Mouse (Mus musculus) heart, adult 2 months (tissue): Measurements from ENCODE around the gene Shld1. TPM values are rescaled to one million over a fixed set of nuclear protein-coding genes. Genes with fewer than 3 reads are reported as not detected.

ENCODE experiments used
- DNase-seq, 2 experiments: peaks; one replicate each; pipeline ENCODE4 v3.0.0; 2021
- H3K27ac ChIP-seq: fragments of 200-600 bp; 2 replicates; pipeline ENCODE4 v1.8.1; 2022
- H3K27me3 ChIP-seq: fragments of 200-500 bp; 2 replicates; pipeline ENCODE4 v1.6.1; 2012; ENCODE audit warnings: mild to moderate bottlenecking, low read length, inconsistent platforms, mixed read lengths; ENCODE audit not compliant: control insufficient read depth, insufficient read depth
- H3K36me3 ChIP-seq: fragments of 200-500 bp; 2 replicates; pipeline ENCODE4 v1.6.1; 2012; ENCODE audit warnings: low read length, inconsistent platforms; ENCODE audit not compliant: control insufficient read depth, insufficient read depth
- H3K4me1 ChIP-seq: fragments of 200-500 bp; 2 replicates; pipeline ENCODE4 v1.6.1; 2011; ENCODE audit warnings: low read length; ENCODE audit not compliant: control insufficient read depth, insufficient read depth
- H3K4me3 ChIP-seq: fragments of 200-600 bp; 2 replicates; pipeline ENCODE4 v1.8.1; 2022
- H3K79me2 ChIP-seq: fragments of 200-500 bp; replicated peaks from 2 replicates; pipeline ENCODE4 v1.6.1; 2012; ENCODE audit warnings: mild to moderate bottlenecking, inconsistent platforms, low read length, moderate library complexity, mixed read lengths; ENCODE audit not compliant: control insufficient read depth, insufficient read depth
- H3K9ac ChIP-seq: fragments of 200-500 bp; 2 replicates; pipeline ENCODE4 v1.6.1; 2012; ENCODE audit warnings: low read depth, mild to moderate bottlenecking, control low read depth, inconsistent platforms, low read length, mixed read lengths
- CTCF ChIP-seq: fragments of 200-600 bp; IDR thresholded peaks from 2 replicates; pipeline ENCODE4 v1.8.1; 2022; ENCODE audit warnings: antibody characterized with exemption, mild to moderate bottlenecking, moderate library complexity
- EP300 ChIP-seq: fragments of 200-500 bp; IDR thresholded peaks from 2 replicates; pipeline ENCODE4 v1.6.1; 2011; ENCODE audit warnings: low read depth, low read length, control low read depth; ENCODE audit not compliant: insufficient read depth
- POLR2A ChIP-seq: fragments of 200-500 bp; IDR thresholded peaks from 2 replicates; pipeline ENCODE4 v1.6.1; 2011; ENCODE audit warnings: mild to moderate bottlenecking, low read depth, low read length, control low read depth; ENCODE audit not compliant: insufficient read depth
- WGBS: fragments of 180-500 bp; shearing (Covaris S2); methylation state at CpG from one replicate; pipeline ENCODE4 v1.1.7; 2018; 5-methylcytosine and 5-hydroxymethylcytosine counted together
- intact Hi-C: fragments of 180-260 bp; cut with DNase I; formaldehyde crosslinking; loops from one replicate; pipeline ENCODE4 v1.15.1; 2025
- polyA plus RNA-seq: library from polyadenylated mRNA; depleted of rRNA; stranded (reverse); fragments of >200 nt; gene quantifications from 2 replicates; pipeline ENCODE4 v1.2.3, GENCODE M21; 2012
- total RNA-seq, 2 experiments: library from RNA; stranded (reverse); gene quantifications; 2 replicates each; pipeline ENCODE4 v1.2.3; 2021

Shld1 gene
- total and polyA plus RNA-seq, 3 experiments: 34.8 to 57.6 (median 37.8) TPM

DNA sequence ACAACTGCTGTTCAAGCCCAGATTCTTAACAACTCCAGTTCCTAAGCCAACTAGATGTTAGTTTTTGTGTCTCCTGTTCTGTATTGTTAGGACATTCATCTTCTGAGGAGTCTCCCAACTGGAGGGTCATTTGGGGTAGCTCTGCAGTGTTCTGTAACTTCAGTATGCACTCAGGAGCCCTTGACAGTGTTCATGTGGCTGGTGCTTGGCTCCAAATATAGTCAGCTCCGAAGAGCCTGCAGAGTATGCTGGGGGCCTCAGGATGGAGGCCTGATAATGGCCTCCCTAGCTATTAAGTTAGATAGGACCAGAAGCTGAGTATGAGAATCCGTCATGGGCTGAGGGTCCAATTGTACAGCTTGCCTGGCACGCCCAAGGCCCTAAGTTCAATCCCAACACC is 7.2 kb downstream of the Shld1 start:
- peak in 1 of 2 experiments; percentile 19 for DNase-seq
- H3K9ac ChIP-seq: no peak overlapping the region

DNA sequence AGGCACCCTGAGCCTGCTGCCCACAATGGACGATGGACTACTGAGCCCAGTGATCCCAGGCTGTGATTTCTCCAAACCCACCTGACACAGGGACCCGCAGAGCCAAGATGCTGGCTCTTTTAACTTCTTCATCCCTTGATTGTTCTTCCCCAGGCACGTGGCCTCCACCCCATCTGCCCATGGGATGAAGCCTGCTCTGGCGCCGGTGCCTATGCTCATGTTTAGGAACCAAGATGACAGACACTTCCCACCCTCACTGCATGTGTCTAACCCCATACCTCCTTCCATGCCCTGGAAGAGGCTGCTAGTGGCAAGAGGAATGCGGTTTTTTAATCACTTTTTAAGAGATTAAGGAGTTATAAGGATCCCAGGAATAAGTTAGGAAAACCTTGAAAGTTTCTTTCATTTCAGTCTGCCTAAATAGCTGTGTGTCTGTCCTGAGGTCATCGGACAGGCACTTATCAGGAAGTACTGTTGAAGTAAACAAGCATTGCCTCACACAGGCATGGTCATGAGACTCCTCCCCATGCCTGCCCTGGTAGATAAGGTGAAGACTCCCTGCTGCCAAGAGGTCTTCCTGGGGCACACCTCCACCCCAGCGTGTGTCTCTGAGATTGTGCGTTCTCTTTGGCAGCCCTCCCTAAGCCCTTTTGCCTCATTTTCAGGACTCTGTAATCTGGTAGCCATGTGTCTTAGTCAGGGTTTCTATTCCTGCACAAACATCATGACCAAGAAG is 8.8 kb downstream of the Shld1 start:
- Histone ChIP-seq H3K27ac (peak overlapping the region; percentile 93), H3K27me3 (no peaks in the 10 kb centered on the region), H3K4me3 (no peak overlapping the region), H3K36me3 (peaks cover 7% of the 10 kb centered on the region), H3K4me1 (peaks cover 16% of the 10 kb centered on the region), H3K9ac (0 out of 2 replicates have a peak overlapping the region, but pooled peaks have one; percentile 29), H3K79me2 (no peaks in the 10 kb centered on the region)
- DNase-seq: peak; percentile 52 to 83
- 42% methylated on average over 9 of the region's 9 CpGs for WGBS
- intact Hi-C loops: no loop called here
- peak; percentile 100 for TF ChIP-seq EP300
- TF ChIP-seq POLR2A: peak; percentile 37; the same call in 1 of the 2 replicates
- no peak for TF ChIP-seq CTCF

More for the DNA sequence above, 7.2 kb downstream of the Shld1 start:
- peak overlapping the region; percentile 93 for H3K27ac ChIP-seq
- H3K36me3 ChIP-seq: peaks cover 7% of the 10 kb centered on the region
- no peaks in the 10 kb centered on the region for H3K27me3 ChIP-seq
- peaks cover 16% of the 10 kb centered on the region for H3K4me1 ChIP-seq
- 57% methylated on average over 3 of the region's 3 CpGs for WGBS
- no peaks in the 10 kb centered on the region for H3K79me2 ChIP-seq
- no peak for TF ChIP-seq CTCF
- no peak for TF ChIP-seq POLR2A
- no peak for TF ChIP-seq EP300
- intact Hi-C loops: no loop called here
- H3K4me3 ChIP-seq: no peak overlapping the region

DNA sequence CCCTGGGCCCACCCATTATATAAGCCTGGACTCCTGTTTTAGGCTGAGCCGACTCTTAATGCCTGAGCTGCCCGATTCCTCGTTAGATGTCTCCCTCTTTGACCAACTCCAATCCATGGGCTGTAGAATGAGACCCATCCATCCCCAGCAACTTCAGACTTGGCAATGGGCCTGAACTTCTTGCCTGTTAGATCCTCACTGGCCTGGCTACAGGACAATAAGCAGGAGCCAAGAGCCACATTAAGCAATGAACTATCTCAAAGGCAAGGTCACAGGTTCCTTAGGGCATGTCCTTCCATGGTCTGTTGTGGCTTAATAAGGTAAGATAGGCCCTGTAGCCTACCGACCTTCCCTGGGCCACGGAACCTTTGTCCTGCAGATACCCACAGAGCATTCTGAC is 9.8 kb downstream of the Shld1 start:
- WGBS: 56% methylated on average over 5 of the region's 5 CpGs
- Histone ChIP-seq H3K4me1 (peaks cover 16% of the 10 kb centered on the region), H3K27me3 (no peaks in the 10 kb centered on the region), H3K36me3 (peaks cover 7% of the 10 kb centered on the region), H3K9ac (peak overlapping the region; percentile 41; the same call in 1 of the 2 replicates), H3K79me2 (no peaks in the 10 kb centered on the region), H3K4me3 (no peak overlapping the region), H3K27ac (peak overlapping the region; percentile 84)
- intact Hi-C loops: no loop called here
- DNase-seq: peak; percentile 27 to 59
- TF ChIP-seq POLR2A: peak; percentile 45
- peak; percentile 75 for TF ChIP-seq EP300
- TF ChIP-seq CTCF: no peak

DNA sequence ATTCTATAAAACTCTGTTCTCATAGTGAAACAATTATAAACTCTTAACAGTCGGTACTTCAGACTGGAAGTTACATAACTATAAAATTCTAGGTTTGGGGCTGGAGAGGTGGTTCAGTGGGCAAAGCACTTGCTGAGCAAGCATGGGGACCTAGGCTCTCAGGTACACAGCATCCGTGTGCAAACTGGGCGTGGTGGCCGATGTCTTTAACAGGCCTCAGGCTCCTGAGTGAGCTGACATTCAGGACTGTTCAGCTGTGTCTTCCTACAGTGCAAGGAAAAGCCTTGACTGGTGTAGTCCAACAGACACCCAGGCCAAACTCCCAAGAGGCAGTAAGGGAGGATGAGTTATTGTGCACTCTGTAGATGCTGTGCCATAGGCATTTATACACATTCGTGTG is 10.5 kb downstream of the Shld1 start:
- peaks cover 16% of the 10 kb centered on the region for H3K4me1 ChIP-seq
- WGBS: 80% methylated on average over 5 of the region's 5 CpGs
- no peaks in the 10 kb centered on the region for H3K79me2 ChIP-seq
- no peak for TF ChIP-seq CTCF
- no peak for TF ChIP-seq EP300
- no peak for TF ChIP-seq POLR2A
- peak overlapping the region; percentile 54 for H3K9ac ChIP-seq
- H3K27ac ChIP-seq: peak overlapping the region; percentile 84
- intact Hi-C loops: no loop called here
- no peak for DNase-seq
- H3K36me3 ChIP-seq: peaks cover 7% of the 10 kb centered on the region
- no peak overlapping the region for H3K4me3 ChIP-seq
- no peaks in the 10 kb centered on the region for H3K27me3 ChIP-seq

DNA sequence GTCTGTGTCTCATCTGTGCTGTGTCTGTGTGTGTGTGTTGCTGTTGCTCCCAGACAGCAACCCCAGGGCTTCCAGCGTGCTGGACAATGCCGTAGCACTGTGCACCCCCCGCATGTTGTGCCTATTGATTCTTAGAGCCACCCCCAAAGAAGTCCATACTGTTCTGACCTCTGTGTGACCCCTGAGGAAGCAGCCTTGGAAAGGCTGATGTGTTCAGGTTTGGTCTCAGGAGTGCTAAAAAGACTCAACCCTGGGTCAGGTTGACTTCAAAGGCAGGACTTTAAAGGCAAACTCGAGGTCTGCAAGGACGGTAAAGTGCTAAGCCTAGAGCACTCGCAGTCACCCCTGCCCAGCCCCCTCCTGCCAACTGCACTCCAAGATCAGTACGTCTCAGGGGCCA is 11.0 kb downstream of the Shld1 start:
- WGBS: 73% methylated on average over 7 of the region's 7 CpGs
- intact Hi-C loops: no loop called here
- TF ChIP-seq EP300: no peak
- no peak for TF ChIP-seq POLR2A
- TF ChIP-seq CTCF: no peak
- peaks cover 16% of the 10 kb centered on the region for H3K4me1 ChIP-seq
- peak overlapping the region; percentile 84 for H3K27ac ChIP-seq
- H3K4me3 ChIP-seq: no peak overlapping the region
- peak overlapping the region; percentile 57 for H3K9ac ChIP-seq
- no peak for DNase-seq
- no peaks in the 10 kb centered on the region for H3K27me3 ChIP-seq
- H3K36me3 ChIP-seq: peaks cover 7% of the 10 kb centered on the region
- H3K79me2 ChIP-seq: no peaks in the 10 kb centered on the region

DNA sequence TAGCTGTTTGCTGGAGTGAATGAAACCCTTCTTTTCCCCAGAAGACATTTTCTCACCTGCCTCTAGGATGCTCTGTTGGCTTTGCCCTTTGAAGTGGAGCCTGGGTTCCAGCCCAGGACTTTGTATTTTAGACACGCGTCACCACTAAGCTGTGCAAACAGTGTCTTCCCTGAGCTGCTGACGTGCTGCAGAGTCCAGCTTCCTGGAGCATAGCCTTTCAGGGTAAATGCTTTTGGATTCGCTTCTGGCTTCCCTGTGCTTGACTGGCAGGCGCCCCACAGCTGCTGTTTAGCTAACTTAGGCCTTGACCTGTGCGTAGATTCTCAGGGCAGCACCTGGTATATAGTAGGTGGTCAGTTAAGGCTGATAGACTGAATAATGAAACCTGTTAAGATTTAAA is 11.7 kb downstream of the Shld1 start:
- 63% methylated on average over 6 of the region's 6 CpGs for WGBS
- H3K4me3 ChIP-seq: no peak overlapping the region; the same call in 1 of the 2 replicates
- no peaks in the 10 kb centered on the region for H3K27me3 ChIP-seq
- intact Hi-C loops: no loop called here
- H3K9ac ChIP-seq: peak overlapping the region; percentile 57
- TF ChIP-seq POLR2A: no peak; the same call in 1 of the 2 replicates
- peak overlapping the region; percentile 74 for H3K27ac ChIP-seq
- DNase-seq: peak in 1 of 2 experiments; percentile 56
- H3K36me3 ChIP-seq: peaks cover 7% of the 10 kb centered on the region
- peaks cover 16% of the 10 kb centered on the region for H3K4me1 ChIP-seq
- no peaks in the 10 kb centered on the region for H3K79me2 ChIP-seq
